Mouse (Mus musculus): ENCODE results near the gene Rgs7bp.

The Rgs7bp gene

GRCm38 (mm10) chr13:105008891-105009290, 45.8 kb downstream of the Rgs7bp start:
- no peak for DNase-seq (ENCODE audit: low read depth, low spot score)

DNA sequence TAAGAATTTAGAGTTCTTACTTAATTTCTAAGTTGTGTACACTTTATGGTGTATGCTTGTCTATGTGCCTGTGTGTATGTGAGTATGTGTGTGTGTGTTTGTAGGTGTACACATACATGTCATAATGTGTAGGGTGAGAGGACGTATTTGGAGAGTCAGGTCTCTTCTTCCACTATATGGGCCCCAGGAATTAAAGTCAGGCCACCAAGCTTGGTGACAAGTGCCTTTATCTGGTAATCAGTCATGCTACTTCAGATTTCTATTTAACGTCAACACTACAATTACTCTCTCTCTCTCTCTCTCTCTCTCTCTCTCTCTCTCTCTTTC, 51.9 kb downstream of the Rgs7bp start:
- no peak for DNase-seq (ENCODE audit: low read depth, low spot score)

DNA sequence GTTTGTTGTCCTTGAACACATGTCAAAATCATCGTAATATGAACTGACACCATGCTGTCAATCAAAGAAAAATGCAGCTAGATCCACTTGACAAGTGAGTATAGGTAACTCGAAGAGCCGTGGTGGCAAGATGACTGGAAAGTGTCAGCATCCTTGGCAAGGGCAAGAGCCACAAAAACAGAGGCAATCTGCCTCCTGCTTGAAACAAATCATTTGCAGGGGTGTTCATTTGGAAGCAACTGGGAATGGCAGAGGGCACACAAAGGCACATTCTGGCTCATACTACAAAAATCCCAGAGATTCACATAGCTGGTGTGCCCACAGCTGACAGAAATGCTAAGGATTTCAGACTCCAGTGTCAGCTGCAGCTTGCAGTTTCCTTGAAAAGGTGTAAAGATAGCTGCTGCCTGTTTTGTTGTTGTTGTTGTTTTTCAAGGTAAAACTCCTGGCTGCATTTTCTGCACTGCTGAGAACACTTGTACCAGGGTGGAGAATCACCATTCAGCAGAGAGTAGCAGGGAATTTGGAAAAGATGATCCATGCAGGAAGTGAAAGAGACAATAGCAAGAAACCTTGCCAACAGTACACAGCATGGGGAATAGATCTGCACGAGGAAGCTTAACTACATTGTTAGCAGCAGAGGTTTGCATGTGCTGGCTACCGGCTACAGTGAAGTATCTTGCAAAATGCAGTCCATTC, 52.4 kb downstream of the Rgs7bp start:
- DNase-seq (ENCODE audit: low read depth, low spot score), result no peak

GRCm38 (mm10) chr13:105001714-105002113, 53.0 kb downstream of the Rgs7bp start:
- no peak for DNase-seq (ENCODE audit: low read depth, low spot score)

DNA sequence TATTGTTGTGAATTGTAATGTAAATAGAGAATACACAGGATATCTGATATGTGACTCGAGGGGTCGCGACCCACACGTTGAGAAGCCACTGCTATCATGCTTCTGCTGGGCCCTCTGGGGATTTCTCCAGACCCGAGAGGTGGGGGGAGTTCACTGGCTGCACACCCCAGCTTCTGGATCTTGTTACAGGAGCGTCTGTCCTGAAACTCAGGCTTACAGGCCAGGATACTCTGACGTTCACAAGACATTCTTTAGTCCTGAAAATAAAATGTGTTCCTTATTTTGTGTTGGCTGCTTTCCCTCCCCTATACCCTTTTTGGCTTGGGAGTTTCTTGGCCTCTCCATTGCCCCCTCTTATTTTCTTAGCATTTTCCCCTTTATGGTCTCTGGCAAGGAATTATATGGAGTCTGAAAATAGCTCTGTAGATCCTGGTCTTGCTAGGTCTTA, 65.9 kb downstream of the Rgs7bp start:
- no peak for DNase-seq (ENCODE audit: low read depth, low spot score)

- DNase-seq (ENCODE audit: low read depth, low spot score), result no peak
These were observed 66.7 kb downstream of the Rgs7bp start for GRCm38 (mm10) chr13:104988009-104988540.

DNA sequence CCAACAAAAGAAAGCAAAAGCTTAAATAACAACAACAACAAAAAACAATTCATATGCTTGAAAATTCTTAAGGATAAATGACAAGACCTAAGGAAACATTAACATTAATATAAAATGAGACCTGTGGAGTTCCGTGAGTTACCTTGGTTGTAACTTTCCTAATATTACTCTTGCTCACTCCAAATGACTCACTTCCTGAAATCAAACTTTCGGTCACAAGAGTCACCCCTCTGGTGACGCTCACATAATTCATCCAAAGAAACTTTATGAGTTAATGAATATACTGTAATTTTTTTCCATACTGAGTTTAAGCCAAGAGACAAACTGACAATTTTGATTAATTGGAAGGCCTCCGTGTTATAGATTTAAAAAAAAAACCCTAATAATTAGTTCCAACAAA, 69.0 kb downstream of the Rgs7bp start:
- DNase-seq (ENCODE audit: low read depth, low spot score), result no peak

GRCm38 (mm10) chr13:104983989-104984388, 70.7 kb downstream of the Rgs7bp start:
- DNase-seq (ENCODE audit: low read depth, low spot score), result no peak

DNA sequence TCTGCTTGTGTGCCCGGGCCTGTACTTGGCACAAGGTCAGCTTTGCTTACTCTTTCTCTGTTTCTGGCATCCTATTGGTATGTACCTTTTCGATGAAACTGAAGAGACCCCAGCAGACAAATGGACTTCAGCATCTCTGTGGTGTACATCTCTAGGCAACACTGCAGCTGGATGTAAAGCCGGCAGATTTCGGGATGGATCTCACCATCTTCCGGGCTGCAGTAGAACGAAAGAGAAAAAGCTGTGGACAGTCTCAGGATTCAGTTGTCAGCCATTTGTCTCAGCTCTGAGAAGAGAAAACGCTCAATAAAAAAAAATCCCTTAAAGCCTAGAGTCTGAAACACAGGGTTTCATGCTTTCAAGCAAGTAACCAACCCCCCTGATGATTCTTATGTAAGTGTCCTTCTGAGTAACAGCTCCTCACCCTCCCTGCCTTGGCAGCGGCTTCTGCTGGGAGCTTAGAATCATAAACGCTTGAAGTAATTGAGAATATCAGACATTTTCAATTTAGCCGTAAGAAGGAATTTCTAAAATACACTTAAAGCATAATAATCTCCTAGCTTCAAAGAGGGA, 71.9 kb downstream of the Rgs7bp start:
- no peak for DNase-seq (ENCODE audit: low read depth, low spot score)

DNA sequence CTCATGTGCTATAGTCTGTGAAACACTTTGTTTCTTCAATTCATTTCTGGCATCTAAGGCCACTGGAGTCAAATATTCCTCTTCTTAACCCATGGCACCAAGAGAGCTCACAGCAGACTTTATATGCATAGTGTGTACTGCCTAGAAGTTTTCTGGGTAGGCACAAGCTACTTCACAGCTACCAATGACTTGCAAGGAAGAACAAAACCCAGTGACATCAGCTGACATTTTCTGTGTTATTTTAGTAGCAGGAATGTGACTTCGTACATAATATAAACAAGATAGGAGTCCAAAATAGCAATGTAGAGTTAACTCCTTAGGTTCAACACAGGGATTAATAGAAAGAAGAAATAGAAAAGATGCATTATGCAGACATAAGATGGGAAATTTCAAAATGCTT, 76.6 kb downstream of the Rgs7bp start:
- DNase-seq (ENCODE audit: low read depth, low spot score), result no peak

DNA sequence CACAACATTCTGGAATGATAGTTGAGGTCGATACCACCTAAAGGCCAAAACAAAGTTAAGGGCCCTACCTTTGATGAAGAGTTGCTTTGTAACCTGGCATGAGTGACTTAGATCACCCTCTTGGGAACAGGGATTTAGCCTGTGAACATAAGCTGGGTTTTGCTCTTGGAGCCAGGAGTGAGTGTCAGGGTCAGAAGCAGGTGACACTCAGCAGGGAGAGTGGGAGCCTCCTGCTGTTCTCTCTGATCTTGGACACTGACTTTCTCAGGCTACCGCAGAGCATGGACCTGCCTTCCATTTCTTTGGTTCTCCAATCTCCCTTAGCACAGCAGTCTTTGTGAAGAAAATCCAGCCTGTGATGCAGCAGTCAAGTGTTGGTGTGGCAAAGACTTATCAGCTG, 87.2 kb downstream of the Rgs7bp start:
- no peak for DNase-seq (ENCODE audit: low read depth, low spot score)

DNA sequence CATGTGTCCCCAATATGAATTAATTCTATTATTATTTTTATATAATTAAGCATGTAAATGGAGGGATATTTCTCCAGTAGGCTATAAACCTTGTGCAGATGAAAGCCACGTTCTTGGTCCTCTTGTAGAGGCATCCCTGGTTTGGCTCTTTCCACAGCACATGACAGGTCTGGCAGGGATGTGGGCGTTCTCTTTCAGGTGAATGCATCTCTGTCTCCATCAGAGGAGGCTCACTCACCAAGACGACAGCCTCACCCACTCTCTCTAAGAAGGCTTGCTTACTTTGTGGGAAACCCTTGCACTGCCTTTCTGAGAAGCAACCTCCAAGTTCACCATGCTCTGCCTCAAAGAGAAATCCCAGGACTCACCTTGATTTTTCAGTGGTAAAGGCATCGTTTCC, 91.0 kb downstream of the Rgs7bp start:
- DNase-seq (ENCODE audit: low read depth, low spot score), result no peak

DNA sequence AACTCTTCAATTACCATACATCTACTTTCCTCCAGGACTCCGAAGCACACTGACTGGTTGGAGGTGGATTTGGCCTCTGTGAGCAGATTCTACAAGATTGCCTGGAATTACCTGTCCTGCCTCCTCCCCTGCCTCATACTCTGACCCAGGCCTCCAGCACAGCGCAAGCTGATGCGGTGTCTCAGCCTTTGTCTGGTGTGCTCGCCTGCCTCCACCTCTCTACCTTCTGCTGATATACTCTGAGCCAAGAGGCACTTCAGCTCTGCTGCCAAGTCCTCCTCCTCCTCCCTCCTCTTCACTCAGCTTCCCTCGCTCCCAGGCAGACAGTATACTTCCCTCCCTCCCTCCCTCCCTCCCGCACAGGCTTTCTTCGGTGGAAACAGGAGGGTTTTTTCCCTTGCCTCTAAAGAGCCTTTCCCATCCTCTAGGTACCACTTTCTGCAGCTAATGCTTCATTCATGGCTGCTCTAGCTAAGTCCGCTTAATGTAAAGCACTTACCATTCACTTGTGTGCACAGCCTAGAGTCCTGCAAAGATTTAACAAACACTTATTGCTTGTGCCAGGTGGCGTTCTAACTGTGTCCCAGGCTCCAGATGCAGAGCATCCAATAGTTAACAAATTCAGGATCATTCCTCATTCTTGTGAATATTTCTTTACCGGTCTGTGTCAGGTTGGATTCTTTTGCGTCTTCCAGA, 91.9 kb downstream of the Rgs7bp start:
- DNase-seq (ENCODE audit: low read depth, low spot score), result no peak

GRCm38 (mm10) chr13:104962166-104962565, 92.6 kb downstream of the Rgs7bp start:
- DNase-seq (ENCODE audit: low read depth, low spot score), result no peak

DNA sequence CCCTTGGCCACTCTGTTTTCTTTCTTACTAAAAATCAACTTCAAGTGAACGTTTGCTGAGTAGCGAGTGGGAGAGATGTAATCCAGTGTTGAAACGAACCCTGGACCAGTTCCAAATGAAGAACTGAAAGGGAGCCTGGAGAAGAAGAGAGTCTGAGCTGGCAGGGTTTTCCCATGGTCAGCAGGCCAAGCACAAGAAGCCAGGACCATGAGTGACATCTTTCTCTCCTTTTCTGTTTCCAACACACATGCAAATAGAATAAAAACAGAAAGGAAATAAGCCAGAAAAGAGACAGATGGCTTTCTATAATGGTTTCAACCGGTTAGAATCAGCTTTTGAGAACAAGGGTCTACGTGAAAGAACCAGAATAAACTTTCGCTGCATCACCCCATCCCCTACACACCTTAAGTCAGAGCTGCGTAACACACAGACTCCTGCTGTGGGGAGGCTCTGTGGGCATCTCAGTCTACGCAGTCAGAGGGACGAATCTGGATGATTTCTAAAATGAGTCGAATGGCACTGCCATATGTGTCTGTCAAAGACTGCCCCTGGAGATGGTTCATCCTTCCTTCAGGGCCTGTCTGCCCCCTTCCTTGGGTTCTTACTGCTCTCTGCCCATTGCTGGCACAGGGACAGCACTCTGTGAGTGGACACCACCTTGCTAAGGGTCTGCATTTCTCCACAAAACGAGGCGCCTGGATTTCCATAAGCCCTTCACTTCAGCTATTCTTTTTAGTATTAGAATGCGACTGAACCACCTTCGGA, 93.6 kb downstream of the Rgs7bp start:
- no peak for DNase-seq (ENCODE audit: low read depth, low spot score)

- DNase-seq (ENCODE audit: low read depth, low spot score), result no peak
These were observed 94.4 kb downstream of the Rgs7bp start for GRCm38 (mm10) chr13:104960206-104960928.

- no peak for DNase-seq (ENCODE audit: low read depth, low spot score)
These were observed 95.0 kb downstream of the Rgs7bp start for GRCm38 (mm10) chr13:104959733-104960132.

DNA sequence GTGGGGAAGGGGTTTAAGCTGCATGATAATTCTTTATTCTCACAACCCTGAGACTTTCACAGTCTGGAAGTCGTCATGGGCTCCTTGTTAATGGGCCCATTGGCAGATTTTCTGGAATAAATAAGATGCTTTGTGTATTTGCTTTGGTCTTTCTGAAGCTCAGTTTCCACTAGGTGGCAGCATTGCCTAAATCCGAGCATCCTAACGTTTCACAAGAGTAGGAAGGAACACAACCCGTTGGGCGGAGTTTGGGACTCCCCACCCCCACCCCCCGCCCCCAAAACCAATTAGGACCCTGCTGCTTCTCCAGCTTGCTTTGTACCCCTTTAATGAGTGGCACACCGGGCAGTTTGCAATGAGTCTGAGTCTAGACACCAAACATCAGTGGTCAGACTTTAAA, 106.8 kb downstream of the Rgs7bp start:
- peak; percentile 81 for DNase-seq (ENCODE audit: low read depth, low spot score)

DNA sequence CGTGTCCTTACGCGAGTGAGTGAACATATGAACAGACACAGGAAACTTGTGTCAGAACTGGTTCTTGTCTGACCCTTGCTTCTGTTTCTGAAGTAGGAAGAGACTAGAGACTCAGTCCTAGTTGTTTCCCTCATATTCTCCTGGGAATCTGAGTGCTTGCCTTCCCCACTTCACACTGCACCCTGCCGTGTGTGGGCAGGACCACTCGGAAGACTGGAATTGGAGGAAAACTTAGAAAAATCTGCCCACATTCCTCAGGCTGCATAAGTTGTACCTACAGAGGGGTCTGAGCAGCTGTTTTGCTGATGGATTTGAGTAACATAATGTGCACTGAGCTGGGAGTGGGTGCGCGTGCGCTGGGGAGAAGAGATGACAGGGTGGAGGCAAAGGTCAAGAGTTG, 114.2 kb downstream of the Rgs7bp start:
- no peak for DNase-seq (ENCODE audit: low read depth, low spot score)

DNA sequence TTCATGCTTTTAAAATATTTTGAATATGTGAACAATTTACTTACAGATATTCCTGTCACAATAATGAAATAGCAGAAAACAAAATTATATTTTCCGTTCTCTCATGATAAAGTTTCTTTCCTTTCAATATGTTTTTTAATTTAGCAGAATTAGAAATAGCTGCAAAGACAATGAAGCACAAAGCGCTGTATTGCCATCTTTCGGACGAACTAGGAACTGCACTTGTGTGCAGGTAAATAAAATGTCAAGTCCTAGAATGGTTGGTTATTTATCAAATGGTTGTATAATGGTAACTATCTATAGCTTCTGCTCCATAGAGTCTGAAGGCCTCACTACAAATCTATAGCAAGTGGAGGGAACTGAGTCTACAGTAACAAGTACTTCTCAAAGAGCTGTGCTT, 114.9 kb downstream of the Rgs7bp start:
- no peak for DNase-seq (ENCODE audit: low read depth, low spot score)

DNA sequence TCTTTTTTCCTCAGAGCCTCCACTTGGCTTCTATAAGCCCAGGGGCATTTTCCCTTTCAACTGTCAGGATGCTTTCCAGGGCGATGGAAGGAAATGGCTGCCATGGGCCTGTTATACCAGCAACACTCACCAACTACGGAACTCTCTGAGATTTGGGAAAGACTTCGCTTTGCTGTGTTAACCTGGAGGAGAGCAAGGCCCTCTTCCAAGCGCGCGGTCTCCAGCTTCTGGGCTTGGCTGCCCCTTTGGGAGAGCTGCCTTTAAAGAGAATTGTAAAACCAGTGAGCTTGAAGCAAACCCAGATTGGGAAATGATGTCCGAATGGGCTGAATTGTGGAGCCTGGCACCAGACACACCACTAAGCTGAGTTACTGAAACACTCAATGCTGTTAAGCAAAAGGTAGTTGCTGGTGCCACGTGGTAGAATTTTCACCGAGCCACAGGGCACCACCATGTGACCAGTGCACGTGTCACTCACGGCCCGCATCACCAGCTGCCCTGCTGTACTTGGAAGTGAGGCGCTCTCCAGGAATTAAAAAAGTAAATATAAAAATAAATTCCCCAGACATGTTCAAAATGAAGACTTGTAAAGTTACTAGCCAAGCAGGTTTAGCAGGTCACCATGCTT, 115.7 kb downstream of the Rgs7bp start:
- DNase-seq (ENCODE audit: low read depth, low spot score), result no peak

Measured in brain, embryonic 18.5 days (tissue).